Mouse (Mus musculus) lung, embryonic 15.5 days (tissue): Measurements from ENCODE around the gene Adamts12. TPM values are rescaled to one million over a fixed set of nuclear protein-coding genes. Genes with fewer than 3 reads are reported as not detected.

Source experiments
- ATAC-seq: fragments of 200-750 bp; cut with Nextera tagmentation; 2 replicates; pipeline ENCODE4 v1.8.0; 2017; ENCODE audit warnings: moderate number of reproducible peaks, borderline replicate concordance; ENCODE audit not compliant: low FRiP score, low TSS enrichment; ENCODE audit errors: extremely low read depth
- H3K27ac ChIP-seq: fragments of 300-500 bp; sonication (generic); 2 replicates; pipeline ENCODE4 v1.5.1; 2015; ENCODE audit warnings: moderate library complexity, mild to moderate bottlenecking, inconsistent platforms
- H3K27me3 ChIP-seq: fragments of 300-500 bp; sonication (generic); 2 replicates; pipeline ENCODE4 v1.6.1; 2015; ENCODE audit warnings: inconsistent platforms
- H3K36me3 ChIP-seq: fragments of 300-500 bp; sonication (generic); 2 replicates; pipeline ENCODE4 v1.6.1; 2015; ENCODE audit warnings: inconsistent platforms
- H3K4me1 ChIP-seq: fragments of 300-500 bp; sonication (generic); 2 replicates; pipeline ENCODE4 v1.6.1; 2015; ENCODE audit warnings: inconsistent platforms
- H3K4me2 ChIP-seq: fragments of 300-500 bp; sonication (generic); 2 replicates; pipeline ENCODE4 v1.6.1; 2015; ENCODE audit warnings: inconsistent platforms, mild to moderate bottlenecking, moderate library complexity
- H3K4me3 ChIP-seq: fragments of 300-500 bp; sonication (generic); 2 replicates; pipeline ENCODE4 v1.5.1; 2015; ENCODE audit warnings: mild to moderate bottlenecking, inconsistent platforms
- H3K9ac ChIP-seq: fragments of 300-500 bp; sonication (generic); 2 replicates; pipeline ENCODE4 v1.6.1; 2015; ENCODE audit warnings: inconsistent platforms
- H3K9me3 ChIP-seq: fragments of 300-500 bp; sonication (generic); 2 replicates; pipeline ENCODE4 v1.6.1; 2016; ENCODE audit warnings: inconsistent platforms
- WGBS: fragments of 180-500 bp; shearing (Covaris S2); methylation state at CpG from one replicate; pipeline ENCODE4 v1.1.7; 2015; 5-methylcytosine and 5-hydroxymethylcytosine counted together
- polyA plus RNA-seq: library from polyadenylated mRNA; unstranded; fragments of >200 nt; fragmentation: Nextera tagmentation; extraction: Ambion mirVana; gene quantifications from 2 replicates; pipeline ENCODE4 v1.2.1, GENCODE M21; 2015

Adamts12 gene
- polyA plus RNA-seq, 1 experiment from 2014 or later: 4.1 TPM

DNA sequence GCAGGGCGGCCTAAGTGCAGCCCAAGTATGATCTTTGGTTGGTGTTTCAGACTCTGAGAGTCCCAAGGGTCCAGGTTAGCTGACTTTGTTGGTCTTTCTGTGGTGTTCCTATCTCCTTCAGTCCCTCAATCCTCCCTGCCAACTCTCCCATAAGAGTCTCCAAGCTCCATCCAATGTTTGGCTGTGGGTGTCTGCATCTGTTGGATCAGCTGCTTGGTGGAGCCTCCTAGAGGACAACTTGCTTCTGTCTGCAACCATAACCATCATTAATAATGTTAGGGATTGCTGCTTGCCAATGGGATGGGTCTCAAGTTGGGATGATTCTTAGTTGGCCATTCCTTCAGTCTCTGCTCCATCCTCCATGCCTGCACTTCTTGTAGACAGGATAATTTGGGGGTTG is 181.8 kb downstream of the Adamts12 start:
- Histone ChIP-seq H3K9ac (no peak overlapping the region), H3K4me1 (no peaks in the 10 kb centered on the region), H3K4me3 (no peak overlapping the region), H3K27ac (no peak overlapping the region), H3K9me3 (no peaks in the 10 kb centered on the region), H3K4me2 (no peak overlapping the region), H3K27me3 (no peaks in the 10 kb centered on the region), H3K36me3 (no peaks in the 10 kb centered on the region)
- 90% methylated on average over 1 of the region's 1 CpGs for WGBS
- ATAC-seq: no peak

DNA sequence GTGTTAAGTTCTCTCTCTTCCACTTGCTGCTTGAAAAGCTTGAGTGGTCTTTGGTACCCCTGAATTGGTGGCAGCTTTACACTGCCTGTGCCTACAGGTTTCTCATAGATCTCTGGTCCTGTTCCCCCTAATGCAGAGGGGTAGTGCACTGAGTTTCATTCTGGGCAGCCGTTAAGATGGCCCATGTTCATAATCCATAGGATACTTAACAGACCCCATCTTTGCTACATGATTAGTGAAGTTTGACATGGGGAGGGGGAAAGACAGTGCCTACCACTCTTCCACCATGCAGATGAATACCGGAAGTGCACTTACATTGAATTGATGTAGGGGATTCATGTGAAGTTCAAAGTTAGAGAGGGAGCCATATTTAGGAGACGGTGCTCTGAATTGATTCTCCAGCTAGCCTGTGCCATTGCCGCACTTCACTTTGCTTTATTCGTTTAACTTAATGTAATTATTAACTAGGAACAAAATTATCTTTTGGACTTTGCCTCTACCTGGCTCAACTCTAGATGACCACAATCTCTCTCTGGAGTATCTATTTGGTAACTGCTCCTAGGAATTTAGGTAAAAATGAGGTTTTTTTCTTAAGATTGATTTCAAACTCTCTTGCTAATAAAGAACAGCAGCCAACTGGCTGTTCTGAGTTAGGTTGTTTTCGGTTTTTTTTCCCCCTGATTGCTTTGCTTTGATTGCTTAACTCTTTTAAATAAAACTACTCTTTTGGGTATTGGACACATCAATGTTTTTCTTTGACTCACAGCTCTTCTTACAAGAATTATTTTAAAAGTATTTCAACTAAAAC is 214.9 kb downstream of the Adamts12 start:
- no peaks in the 10 kb centered on the region for H3K9me3 ChIP-seq
- H3K4me1 ChIP-seq: no peaks in the 10 kb centered on the region
- H3K4me2 ChIP-seq: no peak overlapping the region
- H3K9ac ChIP-seq: no peak overlapping the region
- 73% methylated on average over 6 of the region's 6 CpGs for WGBS
- 0 out of 2 replicates have a peak, but pooled peaks cover 5% of the 10 kb centered on the region for H3K36me3 ChIP-seq
- no peak overlapping the region for H3K4me3 ChIP-seq
- H3K27me3 ChIP-seq: no peaks in the 10 kb centered on the region
- ATAC-seq: no peak
- H3K27ac ChIP-seq: no peak overlapping the region

DNA sequence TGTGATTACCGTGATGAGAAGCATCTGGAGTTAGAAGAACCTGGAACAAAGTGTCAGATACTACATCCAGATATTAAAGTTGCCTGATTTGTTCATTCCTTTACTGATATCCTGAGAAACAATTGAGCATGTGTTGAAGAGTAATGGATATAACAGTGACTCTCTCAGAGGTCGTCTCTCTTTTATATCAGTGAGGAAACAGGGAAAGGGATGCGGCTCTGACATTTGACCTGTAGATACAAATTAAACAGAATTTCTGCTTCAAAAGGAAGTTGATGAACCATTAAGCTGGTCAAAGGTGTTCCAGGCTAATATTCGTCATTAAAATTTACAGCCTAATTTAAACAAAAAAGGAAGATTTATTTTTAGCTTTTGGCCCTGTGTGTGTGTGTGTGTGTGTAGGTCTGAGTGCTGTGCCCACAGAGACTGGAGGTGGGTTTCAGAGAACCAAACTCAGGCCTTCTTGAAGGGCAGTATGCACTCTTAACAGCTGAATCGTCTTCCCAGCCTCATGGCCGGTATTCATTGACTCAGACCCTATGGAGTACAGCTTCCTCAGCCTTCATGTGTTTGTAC is 216.2 kb downstream of the Adamts12 start:
- no peak for ATAC-seq
- H3K4me3 ChIP-seq: no peak overlapping the region
- H3K27me3 ChIP-seq: no peaks in the 10 kb centered on the region
- no peak overlapping the region for H3K27ac ChIP-seq
- no peaks in the 10 kb centered on the region for H3K9me3 ChIP-seq
- no peak overlapping the region for H3K4me2 ChIP-seq
- 47% methylated on average over 6 of the region's 6 CpGs for WGBS
- no peak overlapping the region for H3K9ac ChIP-seq
- no peaks in the 10 kb centered on the region for H3K4me1 ChIP-seq
- 0 out of 2 replicates have a peak, but pooled peaks cover 5% of the 10 kb centered on the region for H3K36me3 ChIP-seq

DNA sequence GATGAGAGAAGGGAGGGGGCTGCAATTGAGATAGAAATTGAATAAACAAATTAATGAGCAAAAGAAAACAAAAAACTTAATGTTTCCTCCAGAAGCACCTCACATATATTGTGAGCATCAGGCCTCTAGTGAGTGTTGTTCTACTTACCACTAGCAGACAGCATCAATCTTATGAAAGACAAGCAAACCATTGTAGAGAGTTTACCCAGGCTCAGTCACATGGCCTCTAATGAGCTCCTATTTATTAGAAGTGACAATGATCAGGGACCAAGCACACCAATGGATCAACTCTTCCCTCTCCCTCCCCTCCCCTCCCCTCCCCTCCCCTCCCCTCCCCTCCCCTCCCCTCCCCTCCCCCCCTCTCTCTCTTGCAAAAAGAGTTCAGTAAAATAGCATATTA is 218.6 kb downstream of the Adamts12 start:
- H3K9ac ChIP-seq: no peak overlapping the region
- no peaks in the 10 kb centered on the region for H3K4me1 ChIP-seq
- ATAC-seq: no peak
- H3K9me3 ChIP-seq: no peaks in the 10 kb centered on the region
- no peak overlapping the region for H3K4me2 ChIP-seq
- H3K4me3 ChIP-seq: no peak overlapping the region
- H3K27ac ChIP-seq: no peak overlapping the region
- no peaks in the 10 kb centered on the region for H3K27me3 ChIP-seq
- H3K36me3 ChIP-seq: no peaks in the 10 kb centered on the region

DNA sequence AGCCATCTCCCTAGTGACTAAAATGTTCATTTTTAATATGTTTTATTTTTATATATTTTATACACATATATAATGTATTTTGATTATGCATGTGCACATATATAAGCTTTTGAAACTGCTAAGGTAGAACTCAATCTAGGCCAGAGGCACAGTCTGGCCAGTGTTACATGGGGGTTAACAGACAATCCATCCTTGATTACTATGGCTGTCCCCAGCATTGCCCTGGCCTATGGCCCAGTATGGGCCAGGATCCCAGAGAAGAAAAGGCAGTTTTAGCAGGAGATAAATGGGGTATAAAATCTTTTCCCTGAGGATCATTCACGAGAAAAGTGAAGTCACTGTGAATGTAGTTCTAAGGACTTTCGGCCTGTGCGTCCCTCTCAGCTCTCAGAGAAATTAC is 223.2 kb downstream of the Adamts12 start:
- Histone ChIP-seq H3K4me2 (no peak overlapping the region), H3K36me3 (no peaks in the 10 kb centered on the region), H3K4me3 (no peak overlapping the region), H3K27me3 (no peaks in the 10 kb centered on the region), H3K4me1 (no peaks in the 10 kb centered on the region), H3K9ac (no peak overlapping the region), H3K9me3 (no peaks in the 10 kb centered on the region), H3K27ac (no peak overlapping the region)
- no peak for ATAC-seq
- WGBS: 67% methylated on average over 3 of the region's 3 CpGs

DNA sequence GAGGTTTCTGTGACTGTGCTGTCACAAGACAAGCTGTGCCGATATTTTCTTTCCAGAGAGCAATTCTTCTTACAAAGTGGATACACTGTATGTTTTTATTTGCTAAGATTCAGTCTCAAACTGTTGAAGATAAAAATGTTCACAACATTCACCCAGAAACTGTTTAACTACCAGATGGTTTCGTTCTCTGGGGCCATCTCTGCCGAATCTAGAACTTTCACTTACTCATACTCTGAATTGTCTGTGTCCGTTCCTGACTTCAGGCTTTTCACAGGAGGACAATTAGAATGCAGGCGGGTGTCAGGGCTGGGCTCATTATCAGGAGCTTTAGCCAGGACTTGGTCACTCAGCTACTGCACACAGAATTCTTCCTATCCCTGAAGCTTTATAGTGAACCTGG is 227.7 kb downstream of the Adamts12 start:
- H3K27ac ChIP-seq: no peak overlapping the region
- 83% methylated on average over 5 of the region's 5 CpGs for WGBS
- no peaks in the 10 kb centered on the region for H3K36me3 ChIP-seq
- H3K4me1 ChIP-seq: no peaks in the 10 kb centered on the region
- no peak overlapping the region for H3K9ac ChIP-seq
- no peaks in the 10 kb centered on the region for H3K27me3 ChIP-seq
- no peak overlapping the region for H3K4me3 ChIP-seq
- no peak overlapping the region for H3K4me2 ChIP-seq
- H3K9me3 ChIP-seq: no peaks in the 10 kb centered on the region
- no peak for ATAC-seq

DNA sequence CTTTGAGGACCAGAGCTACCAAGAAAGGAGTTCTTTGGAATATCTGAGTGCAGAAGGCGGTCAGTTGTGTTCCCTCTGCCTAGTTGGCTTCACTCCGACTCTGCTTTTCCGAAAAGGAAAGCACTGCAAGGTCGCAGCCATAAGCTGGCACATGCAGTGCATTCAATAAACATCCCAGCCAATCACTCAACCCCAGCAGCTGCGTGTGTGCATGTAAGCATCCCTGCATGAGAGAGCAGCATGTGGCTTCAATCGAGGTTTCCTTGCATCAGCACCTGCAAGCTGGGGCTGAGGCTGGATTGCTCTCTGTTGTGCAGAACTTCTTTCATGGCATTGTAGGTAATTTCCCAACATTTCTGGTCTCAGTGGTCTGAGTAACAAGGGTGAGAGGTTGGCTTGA is 230.4 kb downstream of the Adamts12 start:
- 44% methylated on average over 6 of the region's 6 CpGs for WGBS
- ATAC-seq: no peak
- Histone ChIP-seq H3K4me2 (no peak overlapping the region), H3K9ac (no peak overlapping the region), H3K9me3 (no peaks in the 10 kb centered on the region), H3K4me3 (no peak overlapping the region), H3K4me1 (no peaks in the 10 kb centered on the region), H3K36me3 (no peaks in the 10 kb centered on the region), H3K27me3 (no peaks in the 10 kb centered on the region), H3K27ac (no peak overlapping the region)

DNA sequence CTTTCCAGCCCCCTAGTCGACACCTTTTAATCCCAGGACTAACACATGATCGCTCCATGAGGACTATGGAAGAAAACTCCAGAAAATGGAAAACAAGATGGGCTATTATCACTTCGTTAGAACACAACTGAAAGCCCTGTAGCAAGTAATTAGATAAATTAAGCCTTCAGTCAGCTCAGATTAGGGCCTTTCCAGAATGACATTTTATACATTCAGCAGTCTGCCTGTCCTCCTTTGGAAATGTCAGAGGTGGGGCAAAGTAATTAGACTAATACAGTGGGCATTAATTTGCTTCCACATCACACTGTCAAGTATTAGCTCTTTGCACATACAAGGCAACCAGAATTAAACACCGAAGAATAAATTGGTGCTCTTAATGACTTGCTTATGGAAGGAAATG is 233.4 kb downstream of the Adamts12 start:
- H3K4me1 ChIP-seq: no peaks in the 10 kb centered on the region
- no peak overlapping the region for H3K4me2 ChIP-seq
- H3K4me3 ChIP-seq: no peak overlapping the region
- H3K9ac ChIP-seq: no peak overlapping the region
- no peak for ATAC-seq
- H3K9me3 ChIP-seq: no peaks in the 10 kb centered on the region
- no peaks in the 10 kb centered on the region for H3K27me3 ChIP-seq
- 92% methylated on average over 4 of the region's 4 CpGs for WGBS
- H3K27ac ChIP-seq: no peak overlapping the region
- H3K36me3 ChIP-seq: no peaks in the 10 kb centered on the region

DNA sequence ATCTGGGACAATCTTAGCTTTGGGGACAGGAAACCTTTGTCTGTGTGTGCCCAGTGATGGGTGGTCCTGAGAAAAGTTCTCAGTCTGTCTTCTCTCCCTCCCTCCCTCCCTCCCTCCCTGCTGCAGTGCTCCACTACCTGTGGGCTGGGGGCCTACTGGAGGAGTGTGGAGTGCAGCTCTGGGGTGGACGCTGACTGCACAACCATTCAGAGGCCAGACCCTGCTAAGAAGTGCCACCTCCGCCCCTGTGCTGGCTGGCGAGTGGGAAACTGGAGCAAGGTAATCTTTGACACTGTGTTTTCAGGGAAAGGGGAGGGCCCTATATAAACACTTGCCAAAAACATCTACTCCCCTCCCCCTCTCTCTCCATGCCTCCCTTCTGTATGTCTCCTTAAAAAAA is 252.5 kb downstream of the Adamts12 start:
- H3K9ac ChIP-seq: no peak overlapping the region
- no peaks in the 10 kb centered on the region for H3K36me3 ChIP-seq
- 31% methylated on average over 3 of the region's 3 CpGs for WGBS
- no peaks in the 10 kb centered on the region for H3K9me3 ChIP-seq
- H3K27ac ChIP-seq: no peak overlapping the region
- ATAC-seq: no peak
- no peak overlapping the region for H3K4me2 ChIP-seq
- no peaks in the 10 kb centered on the region for H3K27me3 ChIP-seq
- no peak overlapping the region for H3K4me3 ChIP-seq
- no peaks in the 10 kb centered on the region for H3K4me1 ChIP-seq

DNA sequence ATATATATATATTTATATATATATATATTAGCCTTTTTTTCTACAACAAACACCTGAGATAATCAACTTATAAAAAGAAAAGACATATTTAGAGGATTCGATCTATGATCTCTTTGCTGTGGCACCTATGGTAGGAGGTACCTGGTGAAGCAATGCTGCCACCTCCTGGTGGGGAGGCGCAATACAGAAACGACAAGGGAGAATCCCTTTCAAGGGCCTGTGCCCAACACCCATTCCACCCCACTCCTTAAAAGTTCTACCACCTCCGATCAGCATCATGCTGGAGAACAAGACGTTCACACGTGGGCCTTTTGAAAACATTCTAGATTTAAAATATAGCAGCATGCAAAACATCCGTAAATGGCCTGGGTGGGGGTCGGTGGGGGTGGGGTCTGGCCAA is 255.9 kb downstream of the Adamts12 start:
- ATAC-seq: no peak
- no peaks in the 10 kb centered on the region for H3K9me3 ChIP-seq

DNA sequence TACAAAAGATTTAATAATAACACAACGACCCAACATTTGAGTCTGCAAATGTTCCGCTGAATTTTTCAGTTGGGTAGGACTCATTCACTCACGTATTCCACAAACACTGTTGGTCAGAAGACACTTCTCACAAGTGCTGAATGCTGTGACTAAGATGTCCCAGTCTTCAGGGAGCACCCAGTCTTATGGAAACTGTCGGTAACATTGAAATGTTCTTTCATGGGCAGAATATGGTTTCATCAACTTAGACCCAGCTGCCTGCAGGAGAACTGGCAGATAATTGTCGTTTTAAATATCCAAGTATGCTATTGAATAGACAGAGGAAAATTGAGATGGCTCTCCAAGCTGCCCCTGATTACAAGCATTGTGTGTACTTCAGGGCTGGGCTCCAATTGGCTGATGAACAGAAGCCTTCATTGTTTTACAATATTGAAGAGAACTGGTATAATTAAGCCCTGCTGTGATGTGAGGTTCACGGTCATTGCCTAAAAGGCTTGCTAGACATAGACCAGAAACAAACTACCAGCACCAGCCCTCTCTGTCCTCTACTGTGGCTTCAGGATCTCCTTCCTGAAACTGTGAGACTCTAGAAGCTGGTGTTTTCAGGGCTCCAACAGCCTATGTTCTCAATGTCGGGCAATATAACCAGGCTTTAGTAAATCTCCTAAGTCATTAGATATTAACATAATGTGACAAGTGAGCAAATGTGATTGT is 275.0 kb downstream of the Adamts12 start:
- H3K9ac ChIP-seq: no peak overlapping the region
- 64% methylated on average over 7 of the region's 7 CpGs for WGBS

More for the DNA sequence above, 255.9 kb downstream of the Adamts12 start:
- WGBS: 30% methylated on average over 8 of the region's 8 CpGs
- H3K4me1 ChIP-seq: no peaks in the 10 kb centered on the region
- no peak overlapping the region for H3K9ac ChIP-seq
- no peak overlapping the region for H3K4me3 ChIP-seq
- no peak overlapping the region for H3K27ac ChIP-seq
- no peaks in the 10 kb centered on the region for H3K27me3 ChIP-seq
- no peaks in the 10 kb centered on the region for H3K36me3 ChIP-seq
- H3K4me2 ChIP-seq: no peak overlapping the region

DNA sequence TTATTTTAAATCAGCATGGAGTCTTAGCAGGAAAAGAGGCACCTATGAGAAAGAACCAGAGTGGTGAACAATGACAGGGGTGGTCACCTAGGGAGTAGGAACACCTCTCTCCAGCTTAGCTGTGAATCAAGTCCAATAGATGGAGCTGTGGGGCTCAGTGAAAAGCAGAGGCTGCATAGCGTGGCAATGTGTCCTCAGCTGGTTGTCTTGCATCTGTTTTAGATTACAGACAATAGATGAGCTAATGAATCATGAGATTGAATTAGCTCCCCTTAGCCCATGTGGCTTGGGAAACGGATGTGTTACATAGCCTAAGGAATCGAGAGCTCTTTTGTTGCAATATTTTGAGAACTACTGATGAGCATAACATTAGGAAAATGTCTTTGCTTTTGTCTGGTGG is 291.3 kb downstream of the Adamts12 start:
- no peak for ATAC-seq
- Histone ChIP-seq H3K4me1 (no peaks in the 10 kb centered on the region), H3K36me3 (no peaks in the 10 kb centered on the region), H3K9ac (no peak overlapping the region), H3K27ac (no peak overlapping the region), H3K27me3 (no peaks in the 10 kb centered on the region), H3K4me2 (no peak overlapping the region), H3K9me3 (no peaks in the 10 kb centered on the region), H3K4me3 (no peak overlapping the region)
- WGBS: 69% methylated on average over 3 of the region's 3 CpGs

More for the DNA sequence above, 275.0 kb downstream of the Adamts12 start:
- no peak for ATAC-seq
- Histone ChIP-seq H3K27ac (no peak overlapping the region), H3K36me3 (no peaks in the 10 kb centered on the region), H3K9me3 (no peaks in the 10 kb centered on the region), H3K4me1 (no peaks in the 10 kb centered on the region), H3K4me2 (no peak overlapping the region), H3K27me3 (no peaks in the 10 kb centered on the region), H3K4me3 (no peak overlapping the region)
